Mouse (Mus musculus) C2C12 (cell line): ENCODE results near the gene Psmd9.

Experiments used
- CTCF ChIP-seq: IDR thresholded peaks from one replicate; pipeline ENCODE4 v1.5.1; 2011; ENCODE audit not compliant: control insufficient read depth, insufficient read depth, insufficient read length
- FOSL1 ChIP-seq: IDR thresholded peaks from one replicate; pipeline ENCODE4 v1.8.0; 2011; ENCODE audit warnings: mild to moderate bottlenecking, low read length; ENCODE audit not compliant: poor library complexity, insufficient read depth, severe bottlenecking
- MYOD1 ChIP-seq: IDR thresholded peaks from one replicate; pipeline ENCODE4 v1.6.1; 2011; ENCODE audit warnings: low read depth; ENCODE audit not compliant: control insufficient read depth, insufficient read length
- USF1 ChIP-seq: IDR thresholded peaks from one replicate; pipeline ENCODE4 v1.6.1; 2011; ENCODE audit warnings: low read depth, mild to moderate bottlenecking, control low read depth, moderate library complexity

- TF ChIP-seq CTCF, result no peak
- no peak for TF ChIP-seq MYOD1
- no peak for TF ChIP-seq FOSL1
- TF ChIP-seq USF1, result no peak
Measured at GRCm38 (mm10) chr5:123194856-123195255, 25.6 kb downstream of the Psmd9 start.
